Mouse (Mus musculus) B cell, adult (primary cell): ENCODE results near the gene Gm12258. TPM values are rescaled to one million over a fixed set of nuclear protein-coding genes. Genes with fewer than 3 reads are reported as not detected.

Source experiments
- total RNA-seq: library from RNA; stranded (reverse); gene quantifications from 4 replicates; pipeline ENCODE4 v1.2.4, GENCODE M21; 2023; ENCODE audit not compliant: inconsistent age

Gm12258 gene
- 5.2 to 6.3 TPM (median 5.6 TPM) in 4 replicates for total RNA-seq

GRCm38 (mm10) chr11:58846919-58847461, at the start of gene Gm12258:
Gm12258 (plus strand) TSS chr11:58847158.

GRCm38 (mm10) chr11:58801558-58802228, 45.3 kb upstream of the Gm12258 start, which contains the start of gene Fam183b:
Fam183b (minus strand) TSS chr11:58801960.

GRCm38 (mm10) chr11:58814700-58815099, 32.3 kb upstream of the Gm12258 start, which contains the start of gene Olfr313:
Olfr313 (plus strand) TSS chr11:58815000.

DNA sequence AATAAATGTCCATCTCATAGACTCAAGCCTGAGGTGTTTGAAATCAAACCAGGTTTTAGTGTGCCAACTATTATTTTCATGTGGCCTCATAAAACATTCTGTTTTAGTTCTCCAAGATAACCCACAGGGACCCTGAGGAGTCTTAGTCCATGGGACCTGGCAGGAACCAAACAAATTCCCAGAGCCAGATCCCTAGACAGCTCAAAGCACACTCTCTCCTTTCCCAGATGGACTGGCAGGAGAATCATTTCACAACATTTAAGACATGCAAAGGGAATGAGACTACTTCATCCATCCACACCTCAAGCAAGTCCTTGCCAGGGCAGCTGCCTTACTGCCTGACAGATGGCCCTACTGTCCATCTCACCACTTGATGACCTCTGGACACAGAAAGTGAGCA, 18.0 kb upstream of the Gm12258 start, which contains the start of gene Olfr312:
Gene Olfr312 (plus strand): TSS at position 301 of the 400 bp plus-strand sequence.

DNA sequence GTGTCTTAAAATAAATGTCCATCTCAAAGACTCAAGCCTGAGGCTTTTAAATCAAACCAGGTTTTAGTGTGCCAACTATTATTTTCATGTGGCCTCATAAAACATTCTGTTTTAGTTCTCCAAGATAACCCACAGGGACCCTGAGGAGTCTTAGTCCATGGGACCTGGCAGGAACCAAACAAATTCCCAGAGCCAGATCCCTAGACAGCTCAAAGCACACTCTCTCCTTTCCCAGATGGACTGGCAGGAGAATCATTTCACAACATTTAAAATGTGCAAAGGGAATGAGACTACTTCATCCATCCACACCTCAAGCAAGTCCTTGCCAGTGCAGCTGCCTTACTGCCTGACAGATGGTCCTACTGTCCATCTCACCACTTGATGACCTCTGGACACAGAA, 8.0 kb upstream of the Gm12258 start, which contains the start of gene Olfr311:
Gene Olfr311 (plus strand): TSS at position 301 of the 400 bp plus-strand sequence.

DNA sequence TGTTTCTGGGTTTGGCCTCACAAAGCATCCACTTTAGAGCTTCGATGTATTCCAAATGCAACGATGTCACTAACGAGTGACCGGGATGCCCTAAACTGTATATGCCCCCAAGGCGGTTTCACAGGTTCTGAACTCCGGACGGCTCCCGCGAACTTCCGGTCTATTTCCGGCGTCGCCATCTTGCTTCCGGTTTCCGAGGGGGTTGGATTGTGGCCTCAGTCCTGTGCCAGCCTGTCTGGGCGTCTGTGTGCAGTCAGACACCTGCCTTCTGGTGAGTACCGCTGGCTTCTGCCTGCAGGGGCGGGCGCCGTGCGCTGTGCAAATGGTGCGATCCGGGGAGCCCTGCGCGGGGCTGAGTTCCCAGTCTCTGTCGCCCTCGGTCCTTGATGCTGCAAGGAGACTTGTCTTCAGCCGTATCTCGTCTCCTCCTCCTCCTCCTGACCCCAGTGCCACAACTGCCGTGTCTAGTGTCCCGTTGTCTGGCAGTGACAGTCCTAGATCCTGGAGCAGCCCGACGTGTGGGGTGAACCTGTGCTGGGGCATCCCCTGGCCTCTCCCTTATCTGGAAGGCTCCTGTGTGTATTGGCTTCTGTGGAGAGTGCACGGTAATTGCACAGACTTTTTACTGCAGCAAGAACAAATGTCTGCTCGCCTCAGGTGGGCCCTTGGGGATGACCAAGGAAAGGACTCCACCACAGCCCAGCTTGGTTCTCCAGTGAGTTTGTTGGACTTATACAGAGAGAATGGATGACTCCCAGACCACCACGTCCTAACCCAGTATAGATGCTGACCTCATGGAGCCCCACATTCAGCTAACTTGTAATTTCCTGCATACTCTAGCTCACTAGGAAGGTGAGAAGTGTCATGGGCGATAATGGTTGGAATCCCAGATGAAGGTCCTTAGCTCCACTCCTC, 20.3 kb downstream of the Gm12258 start, which contains the start of gene 2810021J22Rik:
Gene 2810021J22Rik (plus strand): TSS at position 178 of the 915 bp plus-strand sequence.

DNA sequence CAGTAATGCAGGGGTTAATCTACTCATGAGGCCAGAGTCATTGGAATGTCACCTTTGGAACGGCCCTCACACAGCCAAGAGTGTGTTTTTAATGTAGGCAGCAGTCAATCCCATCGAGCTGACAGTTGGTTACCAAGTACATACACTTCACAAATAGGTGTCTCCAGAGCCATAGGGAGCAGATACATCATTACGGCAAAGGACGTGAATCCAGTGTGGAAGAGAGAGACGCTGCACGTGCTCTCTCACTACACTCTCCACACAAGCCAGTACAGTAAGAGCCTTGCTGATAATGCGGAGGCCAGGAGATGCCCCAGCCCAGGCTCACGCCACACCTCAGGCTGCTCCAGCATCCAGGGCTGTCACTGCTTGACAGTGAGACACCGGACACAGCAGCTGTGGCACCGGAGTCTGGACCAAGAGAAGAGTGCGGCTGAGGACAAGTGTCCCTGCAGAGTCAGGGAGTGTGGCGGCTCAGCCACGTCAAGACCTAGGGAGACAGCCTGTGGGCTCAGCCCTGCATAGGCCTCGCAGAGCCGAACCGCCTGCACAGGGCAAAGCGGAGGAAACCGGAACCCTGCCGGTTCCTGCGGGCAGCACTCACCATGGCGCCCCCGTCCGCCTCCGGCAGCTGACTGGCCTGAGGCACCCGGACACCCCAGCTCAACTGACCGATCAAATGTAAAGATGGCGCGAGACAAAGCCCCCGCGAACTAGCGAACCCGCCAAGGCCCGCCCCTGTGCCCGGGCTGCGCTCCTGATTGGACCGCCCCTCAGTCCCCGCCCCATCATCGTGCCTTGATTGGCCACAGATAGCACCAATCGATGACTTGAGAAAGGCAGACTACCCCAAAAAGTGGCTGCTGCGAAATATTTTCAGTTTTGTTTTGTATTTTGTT, 56.8 kb downstream of the Gm12258 start, which contains the start of gene Zfp39:
Gene Zfp39 (minus strand): TSS at position 715 of the 899 bp plus-strand sequence.

Other genes starting within 250 kb of the Gm12258 start
- gene 2210407C18Rik, start 231.1 kb upstream of the Gm12258 start, total RNA-seq = not detected in 4 replicates
- not detected in 4 replicates for gene Olfr323, start 216.7 kb upstream of the Gm12258 start, total RNA-seq
- gene Trim58, start 206.7 kb upstream of the Gm12258 start, total RNA-seq = not detected in 4 replicates
- gene Olfr322, start 188.4 kb upstream of the Gm12258 start, total RNA-seq = not detected in 4 replicates
- not detected in 4 replicates for gene Olfr320, start 166.1 kb upstream of the Gm12258 start, total RNA-seq
- not detected in 4 replicates for gene Olfr319, start 148.0 kb upstream of the Gm12258 start, total RNA-seq
- gene Olfr318, start 123.1 kb upstream of the Gm12258 start, total RNA-seq = 0.58 to 0.96 TPM (median 0.68 TPM) in 4 replicates
- not detected in 4 replicates for gene Olfr317, start 107.9 kb upstream of the Gm12258 start, total RNA-seq
- not detected in 4 replicates for gene Olfr316, start 94.4 kb upstream of the Gm12258 start, total RNA-seq
- gene Olfr315, start 74.0 kb upstream of the Gm12258 start, total RNA-seq = not detected in 4 replicates
- not detected in 4 replicates for gene Olfr314, start 64.2 kb upstream of the Gm12258 start, total RNA-seq
- not detected in 4 replicates for gene Fam183b, start 45.2 kb upstream of the Gm12258 start, total RNA-seq
- gene Olfr313, start 32.2 kb upstream of the Gm12258 start, total RNA-seq = not detected in 4 replicates
- gene Olfr312, start 17.9 kb upstream of the Gm12258 start, total RNA-seq = not detected in 4 replicates
- gene Olfr311, start 7.9 kb upstream of the Gm12258 start, total RNA-seq = not detected in 4 replicates
- 9.2 to 14.4 TPM (median 12.3 TPM) in 4 replicates for gene 2810021J22Rik, start 20.1 kb downstream of the Gm12258 start, total RNA-seq
- 10.5 to 13.6 TPM (median 12.3 TPM) in 4 replicates for gene Zfp39, start 57.1 kb downstream of the Gm12258 start, total RNA-seq
- not detected in 4 replicates for gene Btnl10, start 70.8 kb downstream of the Gm12258 start, total RNA-seq
- 125 to 135 TPM (median 129 TPM) in 4 replicates for gene Rnf187, start 91.8 kb downstream of the Gm12258 start, total RNA-seq
- gene Hist3h2ba, start 101.8 kb downstream of the Gm12258 start, total RNA-seq = 15.9 to 25.1 TPM (median 21.4 TPM) in 4 replicates
- 63.1 to 74.2 TPM (median 70.1 TPM) in 4 replicates for gene Hist3h2a, start 107.5 kb downstream of the Gm12258 start, total RNA-seq
- gene Trim17, start 107.5 kb downstream of the Gm12258 start, total RNA-seq = 0.19 to 0.42 TPM (median 0.38 TPM) in 3 of 4 replicates, not detected in the other
- 117 to 129 TPM (median 123 TPM) in 4 replicates for gene Trim11, start 130.9 kb downstream of the Gm12258 start, total RNA-seq